Mouse (Mus musculus): ENCODE measurements around the gene Prn. TPM values are rescaled to one million over a fixed set of nuclear protein-coding genes. Genes with fewer than 3 reads are reported as not detected.

Gene Prn
- polyA plus RNA-seq, 1 experiment from 2014 or later: not detected

GRCm38 (mm10) chr2:131982546-131983196, 72.9 kb downstream of the Prn start:
- Histone ChIP-seq H3K36me3 (no peaks in the 10 kb centered on the region), H3K9ac (no peak overlapping the region), H3K27me3 (replicated peaks) (0 out of 2 replicates have a peak, but pooled peaks cover 3% of the 10 kb centered on the region), H3K4me3 (no peak overlapping the region), H3K4me2 (no peak overlapping the region), H3K4me1 (no peaks in the 10 kb centered on the region), H3K9me3 (replicated peaks) (0 out of 2 replicates have a peak, but pooled peaks cover 5% of the 10 kb centered on the region), H3K27ac (no peak overlapping the region)
- WGBS (ENCODE audit: insufficient replicate concordance): 9% methylated on average over 6 of the region's 6 CpGs
- ATAC-seq: no peak

GRCm38 (mm10) chr2:131987950-131988349, 78.2 kb downstream of the Prn start:
- 42% methylated on average over 3 of the region's 3 CpGs for WGBS (ENCODE audit: insufficient replicate concordance)
- no peak overlapping the region for H3K4me2 ChIP-seq
- H3K9me3 ChIP-seq (replicated peaks): no peaks in the 10 kb centered on the region
- no peaks in the 10 kb centered on the region; the same call in 1 of the 2 replicates for H3K4me1 ChIP-seq
- no peak overlapping the region for H3K27ac ChIP-seq
- H3K36me3 ChIP-seq: no peaks in the 10 kb centered on the region
- no peak for ATAC-seq
- H3K4me3 ChIP-seq: no peak overlapping the region
- no peaks in the 10 kb centered on the region for H3K27me3 ChIP-seq (replicated peaks)
- no peak overlapping the region for H3K9ac ChIP-seq

- H3K36me3 ChIP-seq: no peaks in the 10 kb centered on the region
- no peak overlapping the region for H3K4me2 ChIP-seq
- no peaks in the 10 kb centered on the region for H3K9me3 ChIP-seq (replicated peaks)
- H3K4me1 ChIP-seq: no peaks in the 10 kb centered on the region; the same call in 1 of the 2 replicates
- WGBS (ENCODE audit: insufficient replicate concordance): 53% methylated on average over 2 of the region's 2 CpGs
- no peak for ATAC-seq
- no peak overlapping the region for H3K4me3 ChIP-seq
- H3K9ac ChIP-seq: no peak overlapping the region
- no peaks in the 10 kb centered on the region for H3K27me3 ChIP-seq (replicated peaks)
- no peak overlapping the region for H3K27ac ChIP-seq
Measured at GRCm38 (mm10) chr2:131988550-131988949, 78.8 kb downstream of the Prn start.

- no peak overlapping the region for H3K4me3 ChIP-seq
- no peaks in the 10 kb centered on the region for H3K27me3 ChIP-seq (replicated peaks)
- no peak overlapping the region for H3K4me2 ChIP-seq
- no peak for ATAC-seq
- H3K4me1 ChIP-seq: no peaks in the 10 kb centered on the region; the same call in 1 of the 2 replicates
- H3K36me3 ChIP-seq: no peaks in the 10 kb centered on the region; the same call in 1 of the 2 replicates
- no peaks in the 10 kb centered on the region for H3K9me3 ChIP-seq (replicated peaks)
- H3K9ac ChIP-seq: no peak overlapping the region
- 62% methylated on average over 2 of the region's 2 CpGs for WGBS (ENCODE audit: insufficient replicate concordance)
- no peak overlapping the region for H3K27ac ChIP-seq
Measured at GRCm38 (mm10) chr2:131992487-131992886, 82.7 kb downstream of the Prn start.

GRCm38 (mm10) chr2:131993151-131993550, 83.4 kb downstream of the Prn start:
- Histone ChIP-seq H3K36me3 (peaks cover 2% of the 10 kb centered on the region; the same call in 1 of the 2 replicates), H3K27me3 (replicated peaks) (no peaks in the 10 kb centered on the region), H3K9ac (no peak overlapping the region), H3K4me1 (no peaks in the 10 kb centered on the region; the same call in 1 of the 2 replicates), H3K9me3 (replicated peaks) (no peaks in the 10 kb centered on the region), H3K27ac (no peak overlapping the region), H3K4me2 (no peak overlapping the region), H3K4me3 (no peak overlapping the region)
- no peak for ATAC-seq
- WGBS (ENCODE audit: insufficient replicate concordance): 70% methylated on average over 4 of the region's 4 CpGs

GRCm38 (mm10) chr2:131993563-131994088, 83.9 kb downstream of the Prn start:
- no peak overlapping the region for H3K9ac ChIP-seq
- H3K4me1 ChIP-seq: no peaks in the 10 kb centered on the region; the same call in 1 of the 2 replicates
- no peaks in the 10 kb centered on the region for H3K27me3 ChIP-seq (replicated peaks)
- no peak for ATAC-seq
- H3K4me3 ChIP-seq: no peak overlapping the region
- peaks cover 2% of the 10 kb centered on the region; the same call in 1 of the 2 replicates for H3K36me3 ChIP-seq
- no peak overlapping the region for H3K27ac ChIP-seq
- no peak overlapping the region for H3K4me2 ChIP-seq
- H3K9me3 ChIP-seq (replicated peaks): no peaks in the 10 kb centered on the region
- WGBS (ENCODE audit: insufficient replicate concordance): 66% methylated on average over 14 of the region's 14 CpGs

- no peak overlapping the region for H3K27ac ChIP-seq
- 77% methylated on average over 6 of the region's 6 CpGs for WGBS (ENCODE audit: insufficient replicate concordance)
- no peak for ATAC-seq
Measured at GRCm38 (mm10) chr2:131994971-131995370, 85.2 kb downstream of the Prn start.

GRCm38 (mm10) chr2:131995742-131996141, 86.0 kb downstream of the Prn start:
- no peaks in the 10 kb centered on the region; the same call in 1 of the 2 replicates for H3K4me1 ChIP-seq
- H3K4me2 ChIP-seq: no peak overlapping the region
- no peak for ATAC-seq
- H3K9me3 ChIP-seq (replicated peaks): no peaks in the 10 kb centered on the region
- 79% methylated on average over 12 of the region's 12 CpGs for WGBS (ENCODE audit: insufficient replicate concordance)
- no peak overlapping the region for H3K27ac ChIP-seq
- no peaks in the 10 kb centered on the region for H3K27me3 ChIP-seq (replicated peaks)
- peaks cover 2% of the 10 kb centered on the region; the same call in 1 of the 2 replicates for H3K36me3 ChIP-seq
- H3K4me3 ChIP-seq: no peak overlapping the region
- H3K9ac ChIP-seq: no peak overlapping the region

More at GRCm38 (mm10) chr2:131994971-131995370, 85.2 kb downstream of the Prn start:
- Histone ChIP-seq H3K9ac (no peak overlapping the region), H3K4me1 (no peaks in the 10 kb centered on the region; the same call in 1 of the 2 replicates), H3K27me3 (replicated peaks) (no peaks in the 10 kb centered on the region), H3K4me2 (no peak overlapping the region), H3K36me3 (peaks cover 2% of the 10 kb centered on the region; the same call in 1 of the 2 replicates), H3K9me3 (replicated peaks) (no peaks in the 10 kb centered on the region), H3K4me3 (no peak overlapping the region)

- no peak overlapping the region for H3K4me2 ChIP-seq
- 74% methylated on average over 7 of the region's 7 CpGs for WGBS (ENCODE audit: insufficient replicate concordance)
- no peaks in the 10 kb centered on the region; the same call in 1 of the 2 replicates for H3K4me1 ChIP-seq
- H3K9me3 ChIP-seq (replicated peaks): no peaks in the 10 kb centered on the region
- H3K27ac ChIP-seq: no peak overlapping the region
- no peak for ATAC-seq
- no peak overlapping the region for H3K4me3 ChIP-seq
- no peak overlapping the region for H3K9ac ChIP-seq
- H3K27me3 ChIP-seq (replicated peaks): no peaks in the 10 kb centered on the region
- peaks cover 2% of the 10 kb centered on the region; the same call in 1 of the 2 replicates for H3K36me3 ChIP-seq
Measured at GRCm38 (mm10) chr2:131996369-131996768, 86.6 kb downstream of the Prn start.

GRCm38 (mm10) chr2:131997356-131997755, 87.6 kb downstream of the Prn start:
- Histone ChIP-seq H3K4me2 (no peak overlapping the region), H3K9me3 (replicated peaks) (no peaks in the 10 kb centered on the region), H3K27me3 (replicated peaks) (no peaks in the 10 kb centered on the region), H3K9ac (no peak overlapping the region), H3K4me3 (no peak overlapping the region), H3K36me3 (peaks cover 2% of the 10 kb centered on the region; the same call in 1 of the 2 replicates), H3K4me1 (no peaks in the 10 kb centered on the region; the same call in 1 of the 2 replicates), H3K27ac (no peak overlapping the region)
- ATAC-seq: no peak
- 46% methylated on average over 5 of the region's 5 CpGs for WGBS (ENCODE audit: insufficient replicate concordance)

GRCm38 (mm10) chr2:132001696-132002334, 92.1 kb downstream of the Prn start:
- Histone ChIP-seq H3K27me3 (replicated peaks) (no peaks in the 10 kb centered on the region), H3K4me1 (no peaks in the 10 kb centered on the region), H3K27ac (no peak overlapping the region), H3K9me3 (replicated peaks) (no peaks in the 10 kb centered on the region), H3K4me3 (no peak overlapping the region), H3K36me3 (0 out of 2 replicates have a peak, but pooled peaks cover 2% of the 10 kb centered on the region), H3K4me2 (no peak overlapping the region), H3K9ac (no peak overlapping the region)
- WGBS (ENCODE audit: insufficient replicate concordance): 70% methylated on average over 13 of the region's 13 CpGs
- no peak for ATAC-seq

GRCm38 (mm10) chr2:132003916-132004315, 94.2 kb downstream of the Prn start:
- H3K9ac ChIP-seq: no peak overlapping the region
- H3K4me2 ChIP-seq: no peak overlapping the region
- no peak overlapping the region for H3K27ac ChIP-seq
- 48% methylated on average over 5 of the region's 5 CpGs for WGBS (ENCODE audit: insufficient replicate concordance)
- no peaks in the 10 kb centered on the region for H3K27me3 ChIP-seq (replicated peaks)
- no peaks in the 10 kb centered on the region for H3K9me3 ChIP-seq (replicated peaks)
- H3K36me3 ChIP-seq: no peaks in the 10 kb centered on the region; the same call in 1 of the 2 replicates
- no peak overlapping the region for H3K4me3 ChIP-seq
- no peak for ATAC-seq
- 0 out of 2 replicates have a peak, but pooled peaks cover 3% of the 10 kb centered on the region for H3K4me1 ChIP-seq

All from liver, embryonic 12.5 days (tissue).